Mouse (Mus musculus) midbrain, embryonic 13.5 days (tissue): Measurements from ENCODE around the gene Dbp. TPM values are rescaled to one million over a fixed set of nuclear protein-coding genes. Genes with fewer than 3 reads are reported as not detected.
A peak's percentile ranks its signal among the peaks of the same experiment; 100 is the strongest.

ENCODE experiments used
- ATAC-seq: fragments of 200-750 bp; cut with Nextera tagmentation; 2 replicates; pipeline ENCODE4 v1.8.0; 2017; ENCODE audit warnings: mild to moderate bottlenecking, moderate TSS enrichment, moderate library complexity
- H3K27ac ChIP-seq: fragments of 300-500 bp; sonication (generic); 2 replicates; pipeline ENCODE4 v1.5.1; 2015; ENCODE audit warnings: inconsistent platforms, mild to moderate bottlenecking, moderate library complexity
- H3K27me3 ChIP-seq: fragments of 300-500 bp; sonication (generic); 2 replicates; pipeline ENCODE4 v1.6.1; 2015; ENCODE audit warnings: mild to moderate bottlenecking, inconsistent platforms
- H3K36me3 ChIP-seq: fragments of 300-500 bp; sonication (generic); 2 replicates; pipeline ENCODE4 v1.6.1; 2015; ENCODE audit warnings: mild to moderate bottlenecking, inconsistent platforms
- H3K4me1 ChIP-seq: fragments of 300-500 bp; sonication (generic); replicated peaks from 2 replicates; pipeline ENCODE4 v1.6.1; 2015; ENCODE audit warnings: inconsistent platforms
- H3K4me2 ChIP-seq: fragments of 300-500 bp; sonication (generic); replicated peaks from 2 replicates; pipeline ENCODE4 v1.6.1; 2015; ENCODE audit warnings: moderate library complexity, mild to moderate bottlenecking, inconsistent platforms
- H3K4me3 ChIP-seq: fragments of 300-500 bp; sonication (generic); replicated peaks from 2 replicates; pipeline ENCODE4 v1.5.1; 2015; ENCODE audit warnings: mild to moderate bottlenecking, inconsistent platforms
- H3K9ac ChIP-seq: fragments of 300-500 bp; sonication (generic); replicated peaks from 2 replicates; pipeline ENCODE4 v1.6.1; 2015; ENCODE audit warnings: mild to moderate bottlenecking, inconsistent platforms
- H3K9me3 ChIP-seq: fragments of 300-500 bp; sonication (generic); 2 replicates; pipeline ENCODE4 v1.6.1; 2016; ENCODE audit warnings: mild to moderate bottlenecking, inconsistent platforms
- WGBS: fragments of 180-500 bp; shearing (Covaris S2); methylation state at CpG from one replicate; pipeline ENCODE4 v1.1.7; 2015; 5-methylcytosine and 5-hydroxymethylcytosine counted together
- polyA plus RNA-seq: library from polyadenylated mRNA; unstranded; fragments of >200 nt; fragmentation: Nextera tagmentation; extraction: Ambion mirVana; gene quantifications from 2 replicates; pipeline ENCODE4 v1.2.1, GENCODE M21; 2015

The Dbp gene
- polyA plus RNA-seq, 1 experiment from 2014 or later = 3.4 TPM

GRCm38 (mm10) chr7:45715741-45716459 is 11.0 kb downstream of the Dbp start:
- peaks cover 54% of the 10 kb centered on the region for H3K4me1 ChIP-seq
- 85% methylated on average over 19 of the region's 19 CpGs for WGBS
- peak overlapping the region; percentile 91; the same call in 1 of the 2 replicates for H3K9ac ChIP-seq
- peak overlapping the region; percentile 83 for H3K27ac ChIP-seq
- H3K36me3 ChIP-seq = peaks cover 46% of the 10 kb centered on the region
- H3K4me2 ChIP-seq = peak overlapping the region; percentile 81
- no peak for ATAC-seq
- H3K27me3 ChIP-seq = no peaks in the 10 kb centered on the region
- H3K4me3 ChIP-seq = peak overlapping the region; percentile 82
- H3K9me3 ChIP-seq = no peaks in the 10 kb centered on the region

GRCm38 (mm10) chr7:45716460-45716857 is 11.6 kb downstream of the Dbp start:
- H3K27me3 ChIP-seq = no peaks in the 10 kb centered on the region
- ATAC-seq = no peak
- H3K4me1 ChIP-seq = peaks cover 56% of the 10 kb centered on the region
- H3K36me3 ChIP-seq = peaks cover 46% of the 10 kb centered on the region
- H3K4me2 ChIP-seq = peak overlapping the region; percentile 81
- H3K9ac ChIP-seq = peak overlapping the region; percentile 91
- H3K27ac ChIP-seq = no peak overlapping the region
- WGBS = 88% methylated on average over 3 of the region's 3 CpGs
- no peaks in the 10 kb centered on the region for H3K9me3 ChIP-seq
- H3K4me3 ChIP-seq = peak overlapping the region; percentile 82

GRCm38 (mm10) chr7:45716952-45717917 is 12.3 kb downstream of the Dbp start:
- WGBS = 12% methylated on average over 31 of the region's 31 CpGs
- peak overlapping the region; percentile 91 for H3K9ac ChIP-seq
- H3K4me2 ChIP-seq = peak overlapping the region; percentile 81
- H3K4me3 ChIP-seq = peak overlapping the region; percentile 82
- ATAC-seq = peak; percentile 22
- H3K36me3 ChIP-seq = peaks cover 45% of the 10 kb centered on the region
- H3K4me1 ChIP-seq = peaks cover 56% of the 10 kb centered on the region
- H3K9me3 ChIP-seq = no peaks in the 10 kb centered on the region
- H3K27me3 ChIP-seq = no peaks in the 10 kb centered on the region
- H3K27ac ChIP-seq = peak overlapping the region; percentile 90

- H3K27me3 ChIP-seq = no peaks in the 10 kb centered on the region
- H3K27ac ChIP-seq = peak within 1 kb of the TSS; percentile 90
- peak within 1 kb of the TSS; percentile 91 for H3K9ac ChIP-seq
- H3K4me3 ChIP-seq = peak within 1 kb of the TSS; percentile 82
- peak; percentile 76 for ATAC-seq
- peak within 1 kb of the TSS; percentile 81 for H3K4me2 ChIP-seq
- WGBS = under 1% methylated on average over 41 of the region's 41 CpGs
- peaks cover 53% of the 10 kb centered on the region for H3K4me1 ChIP-seq
- peaks cover 45% of the 10 kb centered on the region for H3K36me3 ChIP-seq
- no peaks in the 10 kb centered on the region for H3K9me3 ChIP-seq
Observed at GRCm38 (mm10) chr7:45717918-45718297, 13.0 kb downstream of the Dbp start, which contains the start of gene Sphk2. TSS of gene Sphk2 (minus strand) at chr7:45718002.

- H3K4me2 ChIP-seq = peak overlapping the region; percentile 81
- H3K36me3 ChIP-seq = peaks cover 45% of the 10 kb centered on the region
- peak overlapping the region; percentile 82 for H3K4me3 ChIP-seq
- WGBS = under 1% methylated on average over 20 of the region's 20 CpGs
- H3K27me3 ChIP-seq = no peaks in the 10 kb centered on the region
- H3K9ac ChIP-seq = peak overlapping the region; percentile 91
- H3K9me3 ChIP-seq = no peaks in the 10 kb centered on the region
- H3K27ac ChIP-seq = peak overlapping the region; percentile 90
- no peak for ATAC-seq
- H3K4me1 ChIP-seq = peaks cover 52% of the 10 kb centered on the region
Observed at GRCm38 (mm10) chr7:45718331-45718730, 13.4 kb downstream of the Dbp start.

- peak overlapping the region; percentile 91 for H3K9ac ChIP-seq
- peak overlapping the region; percentile 82 for H3K4me3 ChIP-seq
- H3K36me3 ChIP-seq = peaks cover 51% of the 10 kb centered on the region
- peaks cover 48% of the 10 kb centered on the region for H3K4me1 ChIP-seq
- 90% methylated on average over 10 of the region's 10 CpGs for WGBS
- no peak for ATAC-seq
- no peaks in the 10 kb centered on the region for H3K27me3 ChIP-seq
- peak overlapping the region; percentile 81 for H3K4me2 ChIP-seq
- H3K9me3 ChIP-seq = no peaks in the 10 kb centered on the region
- no peak overlapping the region for H3K27ac ChIP-seq
Observed at GRCm38 (mm10) chr7:45719180-45719579, 14.3 kb downstream of the Dbp start.

GRCm38 (mm10) chr7:45719738-45720412 is 15.0 kb downstream of the Dbp start:
- 91% methylated on average over 16 of the region's 16 CpGs for WGBS
- peaks cover 58% of the 10 kb centered on the region for H3K36me3 ChIP-seq
- no peaks in the 10 kb centered on the region for H3K9me3 ChIP-seq
- H3K27me3 ChIP-seq = no peaks in the 10 kb centered on the region
- peak overlapping the region; percentile 81 for H3K4me2 ChIP-seq
- H3K27ac ChIP-seq = no peak overlapping the region
- H3K9ac ChIP-seq = peak overlapping the region; percentile 91
- no peak for ATAC-seq
- H3K4me3 ChIP-seq = no peak overlapping the region
- peaks cover 41% of the 10 kb centered on the region for H3K4me1 ChIP-seq

GRCm38 (mm10) chr7:45720413-45721233 is 15.7 kb downstream of the Dbp start, which contains the start of gene Fam83e:
TSS of gene Fam83e (plus strand) at chr7:45721212.
- Histone ChIP-seq H3K27me3 (no peaks in the 10 kb centered on the region), H3K4me1 (peaks cover 38% of the 10 kb centered on the region), H3K36me3 (peaks cover 66% of the 10 kb centered on the region), H3K27ac (peak within 1 kb of the TSS; percentile 28; the same call in 1 of the 2 replicates), H3K4me3 (no peak within 1 kb of the TSS), H3K9ac (peak within 1 kb of the TSS; percentile 91; the same call in 1 of the 2 replicates), H3K4me2 (no peak within 1 kb of the TSS), H3K9me3 (no peaks in the 10 kb centered on the region)
- no peak for ATAC-seq
- WGBS = 82% methylated on average over 14 of the region's 14 CpGs

- 82% methylated on average over 7 of the region's 7 CpGs for WGBS
- Histone ChIP-seq H3K4me3 (no peak overlapping the region), H3K4me1 (peaks cover 32% of the 10 kb centered on the region), H3K9me3 (no peaks in the 10 kb centered on the region), H3K36me3 (peaks cover 71% of the 10 kb centered on the region), H3K9ac (peak overlapping the region; percentile 42; the same call in 1 of the 2 replicates), H3K27ac (no peak overlapping the region), H3K4me2 (no peak overlapping the region), H3K27me3 (no peaks in the 10 kb centered on the region)
- ATAC-seq = no peak
Observed at GRCm38 (mm10) chr7:45721234-45721571, 16.3 kb downstream of the Dbp start.

GRCm38 (mm10) chr7:45721642-45722347 is 16.9 kb downstream of the Dbp start:
- no peaks in the 10 kb centered on the region for H3K27me3 ChIP-seq
- no peak overlapping the region for H3K4me3 ChIP-seq
- H3K4me1 ChIP-seq = peaks cover 26% of the 10 kb centered on the region
- peaks cover 77% of the 10 kb centered on the region for H3K36me3 ChIP-seq
- WGBS = 66% methylated on average over 13 of the region's 13 CpGs
- no peak for ATAC-seq
- no peaks in the 10 kb centered on the region for H3K9me3 ChIP-seq
- H3K9ac ChIP-seq = peak overlapping the region; percentile 42; the same call in 1 of the 2 replicates
- H3K4me2 ChIP-seq = no peak overlapping the region
- H3K27ac ChIP-seq = peak overlapping the region; percentile 28; the same call in 1 of the 2 replicates
